Mouse (Mus musculus): ENCODE results near the gene Vti1a.

GRCm38 (mm10) chr19:55546009-55546528 is 230.0 kb downstream of the Vti1a start:
- TF ChIP-seq POLR2A (IDR thresholded peaks at IDR 0.05; ENCODE audit: insufficient read depth, low read depth, low read length) (no peak), CTCF (IDR thresholded peaks at IDR 0.05; ENCODE audit: insufficient read depth, low read depth, low read length) (no peak)

Measured in olfactory bulb, adult 2 months (tissue).